Mouse (Mus musculus): ENCODE data around the gene Plcl2. TPM values are rescaled to one million over a fixed set of nuclear protein-coding genes. Genes with fewer than 3 reads are reported as not detected.
"Not testable (repeated sequence)": the region's sequence is repeated elsewhere in the genome, so short reads cannot be mapped to it uniquely, and the experiment has no call there.

Gene Plcl2
- polyA plus RNA-seq, 1 experiment: 26.0 TPM

GRCm38 (mm10) chr17:50530089-50530488, 20.9 kb downstream of the Plcl2 start:
- DNase-seq (ENCODE audit: extremely low spot score in 1 of 2, low spot score in 1 of 2): no peak

- DNase-seq (ENCODE audit: extremely low spot score in 1 of 2, low spot score in 1 of 2): not testable (repeated sequence)
These were observed 25.7 kb downstream of the Plcl2 start for GRCm38 (mm10) chr17:50534889-50535288.

- no peak for DNase-seq (ENCODE audit: extremely low spot score in 1 of 2, low spot score in 1 of 2)
These were observed 27.4 kb downstream of the Plcl2 start for GRCm38 (mm10) chr17:50536409-50537194.

GRCm38 (mm10) chr17:50537786-50538185, 28.6 kb downstream of the Plcl2 start:
- no peak for DNase-seq (ENCODE audit: extremely low spot score in 1 of 2, low spot score in 1 of 2)

GRCm38 (mm10) chr17:50544860-50545259, 35.7 kb downstream of the Plcl2 start:
- DNase-seq (ENCODE audit: extremely low spot score in 1 of 2, low spot score in 1 of 2): no peak

GRCm38 (mm10) chr17:50545274-50545673, 36.1 kb downstream of the Plcl2 start:
- no peak for DNase-seq (ENCODE audit: extremely low spot score in 1 of 2, low spot score in 1 of 2)

GRCm38 (mm10) chr17:50552130-50552529, 42.9 kb downstream of the Plcl2 start:
- DNase-seq (ENCODE audit: extremely low spot score in 1 of 2, low spot score in 1 of 2): no peak

- DNase-seq (ENCODE audit: extremely low spot score in 1 of 2, low spot score in 1 of 2): no peak
These were observed 48.5 kb downstream of the Plcl2 start for GRCm38 (mm10) chr17:50557566-50558238.

- no peak for DNase-seq (ENCODE audit: extremely low spot score in 1 of 2, low spot score in 1 of 2)
These were observed 49.0 kb downstream of the Plcl2 start for GRCm38 (mm10) chr17:50558239-50558625.

- DNase-seq (ENCODE audit: extremely low spot score in 1 of 2, low spot score in 1 of 2): no peak
These were observed 56.3 kb downstream of the Plcl2 start for GRCm38 (mm10) chr17:50565376-50566123.

- no peak for DNase-seq (ENCODE audit: extremely low spot score in 1 of 2, low spot score in 1 of 2)
These were observed 59.6 kb downstream of the Plcl2 start for GRCm38 (mm10) chr17:50568846-50569245.

GRCm38 (mm10) chr17:50570228-50570627, 61.0 kb downstream of the Plcl2 start:
- DNase-seq (ENCODE audit: extremely low spot score in 1 of 2, low spot score in 1 of 2): not testable (repeated sequence)

GRCm38 (mm10) chr17:50570681-50571398, 61.6 kb downstream of the Plcl2 start:
- no peak for DNase-seq (ENCODE audit: extremely low spot score in 1 of 2, low spot score in 1 of 2)

GRCm38 (mm10) chr17:50574161-50574560, 65.0 kb downstream of the Plcl2 start:
- no peak for DNase-seq (ENCODE audit: extremely low spot score in 1 of 2, low spot score in 1 of 2)

GRCm38 (mm10) chr17:50580416-50580815, 71.2 kb downstream of the Plcl2 start:
- DNase-seq (ENCODE audit: extremely low spot score in 1 of 2, low spot score in 1 of 2): no peak

GRCm38 (mm10) chr17:50586834-50587233, 77.6 kb downstream of the Plcl2 start:
- DNase-seq (ENCODE audit: extremely low spot score in 1 of 2, low spot score in 1 of 2): no peak

- DNase-seq (ENCODE audit: extremely low spot score in 1 of 2, low spot score in 1 of 2): no peak
These were observed 78.7 kb downstream of the Plcl2 start for GRCm38 (mm10) chr17:50587941-50588340.

GRCm38 (mm10) chr17:50600178-50600577, 91.0 kb downstream of the Plcl2 start:
- DNase-seq (ENCODE audit: extremely low spot score in 1 of 2, low spot score in 1 of 2): no peak

GRCm38 (mm10) chr17:50600696-50601095, 91.5 kb downstream of the Plcl2 start:
- DNase-seq (ENCODE audit: extremely low spot score in 1 of 2, low spot score in 1 of 2): no peak

- no peak for DNase-seq (ENCODE audit: extremely low spot score in 1 of 2, low spot score in 1 of 2)
These were observed 97.7 kb downstream of the Plcl2 start for GRCm38 (mm10) chr17:50606890-50607289.

GRCm38 (mm10) chr17:50609908-50610307, 100.7 kb downstream of the Plcl2 start:
- no peak for DNase-seq (ENCODE audit: extremely low spot score in 1 of 2, low spot score in 1 of 2)
